Mouse (Mus musculus): ENCODE results near the gene Tmem104. TPM values are rescaled to one million over a fixed set of nuclear protein-coding genes. Genes with fewer than 3 reads are reported as not detected.

Tmem104 gene
- polyA plus RNA-seq, 1 experiment from 2014 or later = 6.5 TPM

DNA sequence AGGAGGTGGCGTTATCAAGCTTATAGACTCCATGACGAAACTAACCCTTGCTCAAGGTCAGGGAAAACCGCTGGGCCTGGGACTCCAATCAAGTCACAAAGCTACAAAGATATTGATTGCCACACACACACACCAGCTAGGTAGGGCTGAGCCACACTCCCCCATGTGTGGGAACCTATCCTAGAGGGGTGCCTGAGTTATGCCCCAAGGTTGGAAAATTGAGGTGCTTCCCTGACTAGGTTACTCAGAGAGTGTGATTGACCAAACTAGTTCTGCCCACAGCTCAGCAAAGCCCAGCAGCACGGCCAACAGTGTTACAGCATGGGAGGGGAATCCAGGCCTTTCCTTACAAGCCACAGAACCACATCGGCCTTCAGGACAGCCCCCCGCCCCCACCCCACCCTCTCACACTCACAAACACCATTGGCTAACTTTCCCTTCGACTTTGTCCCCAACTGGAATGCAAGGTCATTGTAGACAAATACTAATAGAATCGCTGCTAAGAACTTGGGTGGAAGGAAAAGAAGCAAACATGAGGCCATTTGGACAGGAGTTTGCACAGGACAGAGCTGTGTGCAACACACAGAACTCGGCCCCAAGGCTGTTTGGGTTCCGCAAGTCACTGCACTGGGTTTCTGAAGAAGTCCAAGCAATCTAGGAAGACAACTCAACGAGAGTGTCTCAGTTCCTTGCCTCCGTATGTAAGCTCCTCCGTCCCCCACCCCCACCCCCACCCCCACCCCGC, 105.5 kb downstream of the Tmem104 start:
- no peak for ATAC-seq (ENCODE audit: insufficient number of reproducible peaks, insufficient read depth, low FRiP score, low read depth)
- 49% methylated on average over 14 of the region's 14 CpGs for WGBS
- no peaks in the 10 kb centered on the region for H3K9me3 ChIP-seq (ENCODE audit: control insufficient read depth, low read length)
- no peak overlapping the region; the same call in 1 of the 2 replicates for H3K9ac ChIP-seq (ENCODE audit: low read length)
- no peaks in the 10 kb centered on the region for H3K36me3 ChIP-seq (ENCODE audit: control insufficient read depth, insufficient read depth, low read length)
- no peak overlapping the region for H3K4me2 ChIP-seq (ENCODE audit: low read length)
- H3K27me3 ChIP-seq (ENCODE audit: control insufficient read depth, insufficient read depth, low read length) = peaks cover 4% of the 10 kb centered on the region; the same call in 1 of the 2 replicates
- peaks cover 17 to 18% of the 10 kb centered on the region in 2 experiments for H3K4me1 ChIP-seq (ENCODE audit: control insufficient read depth in 2 of 2, insufficient read depth in 2 of 2, low read length in 2 of 2)
- peak overlapping the region in 1 of 2 experiments; percentile 19; a peak in 1 of 4 replicates for H3K27ac ChIP-seq (replicated peaks in 1 of 2; ENCODE audit: control insufficient read depth in 1 of 2, insufficient read depth in 1 of 2, low read depth in 2 of 2, low read length in 2 of 2)
- no peak overlapping the region for H3K4me3 ChIP-seq (ENCODE audit: control insufficient read depth in 1 of 2, insufficient read depth in 1 of 2, low read depth in 1 of 2, low read length in 2 of 2)

DNA sequence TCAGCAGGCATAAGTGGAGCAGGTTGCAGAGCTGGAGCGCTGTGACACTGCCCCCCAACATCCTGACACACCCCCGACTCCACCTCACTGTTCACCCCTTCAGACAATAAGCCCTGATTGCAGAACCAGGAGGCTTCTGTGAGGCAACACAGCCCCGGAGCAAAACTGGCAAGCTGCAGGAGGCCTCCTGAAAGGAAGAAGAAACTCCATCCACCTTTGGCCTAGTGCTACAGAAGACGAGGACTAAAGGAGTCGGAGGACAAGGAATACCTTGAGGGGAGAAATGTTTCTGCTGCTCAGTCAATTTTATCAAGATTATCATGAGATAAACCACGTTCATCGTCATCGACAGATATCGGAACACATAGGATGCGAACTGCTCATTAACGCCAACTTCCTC, 108.7 kb downstream of the Tmem104 start:
- 81% methylated on average over 11 of the region's 11 CpGs for WGBS
- Histone ChIP-seq H3K4me3 (ENCODE audit: control insufficient read depth in 1 of 2, insufficient read depth in 1 of 2, low read depth in 1 of 2, low read length in 2 of 2) (no peak overlapping the region), H3K9ac (ENCODE audit: low read length) (no peak overlapping the region), H3K27me3 (ENCODE audit: control insufficient read depth, insufficient read depth, low read length) (peaks cover 12% of the 10 kb centered on the region), H3K4me2 (ENCODE audit: low read length) (no peak overlapping the region), H3K27ac (replicated peaks in 1 of 2; ENCODE audit: control insufficient read depth in 1 of 2, insufficient read depth in 1 of 2, low read depth in 2 of 2, low read length in 2 of 2) (no peak overlapping the region), H3K9me3 (ENCODE audit: control insufficient read depth, low read length) (no peaks in the 10 kb centered on the region), H3K36me3 (ENCODE audit: control insufficient read depth, insufficient read depth, low read length) (no peaks in the 10 kb centered on the region), H3K4me1 (ENCODE audit: control insufficient read depth in 2 of 2, insufficient read depth in 2 of 2, low read length in 2 of 2) (peaks cover 11 to 14% of the 10 kb centered on the region in 2 experiments; a peak in 3 of 4 replicates)
- no peak for ATAC-seq (ENCODE audit: insufficient number of reproducible peaks, insufficient read depth, low FRiP score, low read depth)

Small RNA genes lying within 50 kb of the gene (microRNA-seq; reads per million reads assigned to microRNA genes)
- gene Gm25837 = not detected

Other genes with a start within 250 kb of the Tmem104 start
- gene Cd300c, start 218.3 kb upstream of the Tmem104 start, polyA plus RNA-seq (2014; fragmentation: Nextera tagmentation; extraction: Ambion mirVana) = not detected in 2 replicates
- 0.36 and 0.46 TPM in 2 replicates for gene Cd300ld, start 197.6 kb upstream of the Tmem104 start, polyA plus RNA-seq (2014; fragmentation: Nextera tagmentation; extraction: Ambion mirVana)
- 4.1 and 4.2 TPM in 2 replicates for gene Cd300c2, start 185.6 kb upstream of the Tmem104 start, polyA plus RNA-seq (2014; fragmentation: Nextera tagmentation; extraction: Ambion mirVana)
- gene Cd300ld2, start 171.3 kb upstream of the Tmem104 start, polyA plus RNA-seq (2014; fragmentation: Nextera tagmentation; extraction: Ambion mirVana) = not detected in 2 replicates
- gene Cd300ld4, start 160.5 kb upstream of the Tmem104 start, polyA plus RNA-seq (2014; fragmentation: Nextera tagmentation; extraction: Ambion mirVana) = not detected in 2 replicates
- gene Cd300ld5, start 149.7 kb upstream of the Tmem104 start, polyA plus RNA-seq (2014; fragmentation: Nextera tagmentation; extraction: Ambion mirVana) = not detected in 2 replicates
- gene Cd300ld3, start 139.1 kb upstream of the Tmem104 start, polyA plus RNA-seq (2014; fragmentation: Nextera tagmentation; extraction: Ambion mirVana) = not detected in 2 replicates
- gene Cd300e, start 125.3 kb upstream of the Tmem104 start, polyA plus RNA-seq (2014; fragmentation: Nextera tagmentation; extraction: Ambion mirVana) = 0.09 TPM in 1 of 2 replicates, not detected in the other
- 0.78 and 0.89 TPM in 2 replicates for gene Rab37, start 96.1 kb upstream of the Tmem104 start, polyA plus RNA-seq (2014; fragmentation: Nextera tagmentation; extraction: Ambion mirVana)
- gene Cd300lf, start 53.5 kb upstream of the Tmem104 start, polyA plus RNA-seq (2014; fragmentation: Nextera tagmentation; extraction: Ambion mirVana) = 0.22 and 0.61 TPM in 2 replicates
- gene Slc9a3r1, start 24.1 kb upstream of the Tmem104 start, polyA plus RNA-seq (2014; fragmentation: Nextera tagmentation; extraction: Ambion mirVana) = 18.0 and 21.9 TPM in 2 replicates
- gene Nat9, start 372 bp downstream of the Tmem104 start, polyA plus RNA-seq (2014; fragmentation: Nextera tagmentation; extraction: Ambion mirVana) = 16.5 and 16.6 TPM in 2 replicates
- gene Grin2c, start 79.8 kb downstream of the Tmem104 start, polyA plus RNA-seq (2014; fragmentation: Nextera tagmentation; extraction: Ambion mirVana) = 0.15 TPM in 1 of 2 replicates, not detected in the other
- 9.3 and 9.4 TPM in 2 replicates for gene Fdxr, start 89.6 kb downstream of the Tmem104 start, polyA plus RNA-seq (2014; fragmentation: Nextera tagmentation; extraction: Ambion mirVana)
- 0.94 and 1.2 TPM in 2 replicates for gene Fads6, start 110.2 kb downstream of the Tmem104 start, polyA plus RNA-seq (2014; fragmentation: Nextera tagmentation; extraction: Ambion mirVana)
- gene Otop2, start 119.7 kb downstream of the Tmem104 start, polyA plus RNA-seq (2014; fragmentation: Nextera tagmentation; extraction: Ambion mirVana) = not detected in 2 replicates
- gene Ush1g, start 134.6 kb downstream of the Tmem104 start, polyA plus RNA-seq (2014; fragmentation: Nextera tagmentation; extraction: Ambion mirVana) = 0.05 TPM in 1 of 2 replicates, not detected in the other
- gene Otop3, start 147.2 kb downstream of the Tmem104 start, polyA plus RNA-seq (2014; fragmentation: Nextera tagmentation; extraction: Ambion mirVana) = not detected in 2 replicates
- 7.4 and 7.8 TPM in 2 replicates for gene Hid1, start 180.3 kb downstream of the Tmem104 start, polyA plus RNA-seq (2014; fragmentation: Nextera tagmentation; extraction: Ambion mirVana)
- gene Cdr2l, start 194.4 kb downstream of the Tmem104 start, polyA plus RNA-seq (2014; fragmentation: Nextera tagmentation; extraction: Ambion mirVana) = 10.3 and 10.5 TPM in 2 replicates
- 191 and 195 TPM in 2 replicates for gene Mrpl58, start 216.3 kb downstream of the Tmem104 start, polyA plus RNA-seq (2014; fragmentation: Nextera tagmentation; extraction: Ambion mirVana)
- 2,259 and 2,271 TPM in 2 replicates for gene Atp5h, start 232.5 kb downstream of the Tmem104 start, polyA plus RNA-seq (2014; fragmentation: Nextera tagmentation; extraction: Ambion mirVana)
- 19.3 and 23.5 TPM in 2 replicates for gene Kctd2, start 232.6 kb downstream of the Tmem104 start, polyA plus RNA-seq (2014; fragmentation: Nextera tagmentation; extraction: Ambion mirVana)